Mouse (Mus musculus) kidney, adult 2 months (tissue): ENCODE measurements at regions not wholly inside any gene's neighbourhood (a gene's known extent, or its start where the extent isn't known, plus 50 kb on each side); places are given as distances from the start of the nearest gene placed in this dataset.

Experiments
- DNase-seq: peaks from one replicate; pipeline ENCODE4 v3.0.0; 2021
- H3K27ac ChIP-seq: fragments of 200-500 bp; 2 replicates; pipeline ENCODE4 v1.5.1; 2012; ENCODE audit warnings: low read depth, low read length, control low read depth, inconsistent platforms; ENCODE audit not compliant: insufficient read depth
- H3K27me3 ChIP-seq: fragments of 200-500 bp; replicated peaks from 2 replicates; pipeline ENCODE4 v1.6.1; 2012; ENCODE audit warnings: mild to moderate bottlenecking, moderate library complexity, low read length, inconsistent platforms; ENCODE audit not compliant: control insufficient read depth, insufficient read depth
- H3K36me3 ChIP-seq: fragments of 200-500 bp; 2 replicates; pipeline ENCODE4 v1.6.1; 2012; ENCODE audit warnings: mild to moderate bottlenecking, moderate library complexity, low read length, inconsistent platforms; ENCODE audit not compliant: control insufficient read depth, insufficient read depth
- H3K4me1 ChIP-seq: fragments of 200-500 bp; 2 replicates; pipeline ENCODE4 v1.6.1; 2011; ENCODE audit warnings: low read length; ENCODE audit not compliant: control insufficient read depth, insufficient read depth
- H3K4me3 ChIP-seq: fragments of 200-500 bp; 2 replicates; pipeline ENCODE4 v1.5.1; 2011; ENCODE audit warnings: mild to moderate bottlenecking, low read depth, low read length, control low read depth; ENCODE audit not compliant: insufficient read depth
- CTCF ChIP-seq: fragments of 200-500 bp; conservative IDR thresholded peaks from 2 replicates; pipeline ENCODE4 v1.5.1; 2011; ENCODE audit warnings: low read depth, mild to moderate bottlenecking, control low read depth, low read length, moderate library complexity, mixed read lengths; ENCODE audit not compliant: insufficient read depth, insufficient read length
- POLR2A ChIP-seq: fragments of 200-500 bp; IDR thresholded peaks from one replicate; pipeline ENCODE4 v1.6.1; 2011; ENCODE audit warnings: low read depth, low read length, control low read depth
- WGBS: fragments of 180-500 bp; shearing (Covaris S2); methylation state at CpG from one replicate; pipeline ENCODE4 v1.1.7; 2018; 5-methylcytosine and 5-hydroxymethylcytosine counted together

DNA sequence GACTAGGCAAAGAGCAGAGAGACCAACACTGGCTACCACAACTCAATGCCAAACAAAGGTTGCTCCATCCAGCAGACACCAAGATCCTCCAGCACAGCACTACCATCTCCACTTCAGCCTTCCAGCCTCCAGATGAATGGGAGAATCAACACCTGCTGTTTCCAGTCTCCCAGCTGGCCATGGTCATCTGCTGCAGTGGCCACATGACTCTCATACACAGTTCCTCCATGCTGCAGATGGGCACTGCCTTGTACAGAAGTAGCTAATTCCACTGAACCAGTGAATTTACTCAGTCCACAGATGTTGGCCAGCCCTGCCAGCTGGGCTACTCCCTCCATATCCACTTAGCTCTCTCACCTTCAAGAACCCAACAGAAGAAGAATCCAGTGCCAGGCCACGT lies 63.0 kb upstream of the Vstm5 start:
- Histone ChIP-seq H3K27me3 (no peaks in the 10 kb centered on the region), H3K36me3 (no peaks in the 10 kb centered on the region), H3K4me1 (no peaks in the 10 kb centered on the region), H3K4me3 (no peak overlapping the region), H3K27ac (no peak overlapping the region)
- WGBS, result 94% methylated on average over 1 of the region's 1 CpGs
- DNase-seq, result no peak
- TF ChIP-seq POLR2A (no peak), CTCF (no peak)

- TF ChIP-seq CTCF (no peak), POLR2A (no peak)
- WGBS, result 95% methylated on average over 1 of the region's 1 CpGs
- Histone ChIP-seq H3K4me1 (no peaks in the 10 kb centered on the region), H3K27me3 (no peaks in the 10 kb centered on the region), H3K27ac (no peak overlapping the region), H3K4me3 (no peak overlapping the region), H3K36me3 (no peaks in the 10 kb centered on the region)
- DNase-seq, result no peak
These were observed 63.4 kb upstream of the Vstm5 start for GRCm38 (mm10) chr9:15175412-15175811.

GRCm38 (mm10) chr9:15170911-15171310 lies 59.0 kb upstream of the Hephl1 start:
- H3K36me3 ChIP-seq, result no peaks in the 10 kb centered on the region
- WGBS, result 47% methylated on average over 3 of the region's 3 CpGs
- H3K27ac ChIP-seq, result no peak overlapping the region
- peak; percentile 2 for DNase-seq
- no peak for TF ChIP-seq POLR2A
- no peaks in the 10 kb centered on the region for H3K27me3 ChIP-seq
- no peaks in the 10 kb centered on the region for H3K4me1 ChIP-seq
- no peak overlapping the region for H3K4me3 ChIP-seq

DNA sequence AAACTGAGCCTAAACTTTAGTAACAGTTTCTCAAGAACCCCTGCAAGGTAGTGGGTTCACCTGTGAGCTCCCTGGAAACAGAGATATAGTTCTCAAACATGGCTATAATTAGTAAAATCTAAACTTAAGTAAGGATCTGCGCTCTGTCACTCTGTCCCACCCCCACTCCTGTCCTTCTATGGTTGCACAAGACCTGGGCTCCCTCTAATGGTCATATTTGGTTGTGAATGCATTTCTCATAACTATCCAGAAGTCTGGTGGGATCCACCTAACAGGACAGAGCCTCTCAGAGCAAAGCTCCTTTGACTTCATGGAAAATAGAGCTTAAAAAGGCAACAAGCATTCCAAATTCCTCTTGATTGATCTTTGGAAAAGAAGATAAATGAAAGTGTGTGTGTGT lies 57.8 kb upstream of the Hephl1 start:
- Histone ChIP-seq H3K36me3 (no peaks in the 10 kb centered on the region), H3K27ac (no peak overlapping the region), H3K4me3 (no peak overlapping the region), H3K4me1 (no peaks in the 10 kb centered on the region), H3K27me3 (no peaks in the 10 kb centered on the region)
- 75% methylated on average over 1 of the region's 1 CpGs for WGBS
- 0 out of 2 replicates have a peak, but pooled peaks have one; percentile 13 for TF ChIP-seq CTCF
- TF ChIP-seq POLR2A, result no peak
- no peak for DNase-seq

DNA sequence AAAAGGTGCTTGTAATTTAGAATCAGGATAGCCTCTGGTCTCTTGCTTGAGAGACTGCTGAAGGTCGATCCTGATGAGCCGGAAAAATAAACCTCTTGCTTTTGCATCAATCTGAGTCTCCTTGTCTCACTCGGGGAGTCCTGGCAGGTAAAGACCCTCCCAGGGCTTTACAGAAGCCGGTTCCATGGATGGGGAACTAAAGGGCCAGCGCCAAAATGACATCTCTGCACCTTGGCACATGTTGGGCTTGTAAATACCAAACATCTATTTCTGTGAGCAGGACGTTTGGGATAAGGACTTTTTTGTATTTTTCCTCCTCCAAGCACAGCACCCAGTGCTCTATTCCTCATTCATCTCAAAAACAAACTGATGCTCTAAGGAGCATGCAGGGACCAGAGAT lies 57.1 kb upstream of the Hephl1 start:
- DNase-seq, result no peak
- 77% methylated on average over 6 of the region's 6 CpGs for WGBS
- TF ChIP-seq POLR2A (no peak), CTCF (no peak)
- Histone ChIP-seq H3K4me1 (no peaks in the 10 kb centered on the region), H3K4me3 (no peak overlapping the region), H3K27ac (no peak overlapping the region), H3K27me3 (no peaks in the 10 kb centered on the region), H3K36me3 (no peaks in the 10 kb centered on the region)

- H3K27ac ChIP-seq, result no peak overlapping the region
- no peak overlapping the region for H3K4me3 ChIP-seq
- TF ChIP-seq CTCF (no peak), POLR2A (no peak)
- WGBS, result 88% methylated on average over 2 of the region's 2 CpGs
- no peak for DNase-seq
- H3K4me1 ChIP-seq, result no peaks in the 10 kb centered on the region
- no peaks in the 10 kb centered on the region for H3K36me3 ChIP-seq
- H3K27me3 ChIP-seq, result no peaks in the 10 kb centered on the region
These were observed 55.0 kb upstream of the Hephl1 start for GRCm38 (mm10) chr9:15166896-15167295.

DNA sequence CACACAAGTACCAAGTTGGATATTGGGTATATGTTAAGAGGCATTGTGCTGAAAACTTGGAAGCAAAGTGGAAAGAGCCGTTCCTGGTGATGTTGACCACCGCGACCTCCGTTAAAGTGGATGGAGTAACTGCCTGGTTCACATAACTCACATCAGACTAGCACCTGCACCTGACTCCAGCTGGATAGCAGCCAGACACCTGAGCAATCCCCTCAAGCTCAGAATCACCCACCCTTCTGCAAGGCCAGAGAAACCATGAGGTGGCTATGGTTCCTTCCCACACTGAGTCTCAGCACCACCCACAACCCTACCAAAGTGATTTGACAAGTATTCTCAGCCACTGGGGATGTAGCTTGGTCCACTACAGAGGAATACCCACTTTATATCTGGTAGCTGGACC lies 54.6 kb upstream of the Hephl1 start:
- Histone ChIP-seq H3K27me3 (no peaks in the 10 kb centered on the region), H3K4me1 (no peaks in the 10 kb centered on the region), H3K4me3 (no peak overlapping the region), H3K36me3 (no peaks in the 10 kb centered on the region), H3K27ac (no peak overlapping the region)
- TF ChIP-seq POLR2A, result no peak
- DNase-seq, result no peak
- 92% methylated on average over 4 of the region's 4 CpGs for WGBS
